Mouse (Mus musculus): ENCODE data around the gene Cib2. TPM values are rescaled to one million over a fixed set of nuclear protein-coding genes. Genes with fewer than 3 reads are reported as not detected.

The Cib2 gene
- total RNA-seq, 2 experiments from 2014 or later = 2.9 to 11.0 TPM

DNA sequence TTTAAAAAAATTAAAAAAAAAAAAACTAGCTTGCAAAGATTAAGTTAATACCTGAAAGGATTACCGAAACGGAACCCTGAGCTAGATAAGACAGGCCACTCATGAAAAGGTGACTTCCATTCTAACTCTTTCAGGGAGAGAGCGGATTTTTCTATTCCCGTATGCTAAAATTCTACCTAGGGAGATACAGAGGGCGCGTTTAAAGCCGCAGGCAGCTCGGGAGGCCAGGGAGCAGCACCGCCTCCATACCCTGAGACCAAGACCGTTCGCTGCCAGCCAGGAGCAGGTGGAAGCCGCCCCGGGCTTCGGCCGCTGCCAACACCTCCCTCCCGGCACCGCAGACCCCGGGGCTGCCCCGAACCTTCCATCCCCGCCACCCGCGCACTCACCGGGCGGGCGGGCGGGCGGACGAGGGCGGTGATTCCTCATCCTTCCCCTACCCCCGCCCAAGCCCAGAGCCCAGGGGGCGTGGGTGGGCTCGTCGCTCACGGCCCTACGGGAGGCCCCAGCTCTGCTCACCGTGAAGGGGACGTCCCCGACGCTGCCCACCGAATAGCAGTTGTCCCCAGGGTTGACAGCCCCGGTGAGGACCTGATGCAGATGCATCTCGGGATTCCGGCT, 59.1 kb downstream of the Cib2 start:
- peak in 1 of 2 experiments; percentile 57 for DNase-seq
- intact Hi-C loops (cut with DNase I) = loop anchor here (5.0 kb wide), 1 partner anchor 86 kb away; the partner anchor contains the start of gene Idh3a

- intact Hi-C loops (cut with DNase I) = loop anchor here (5.0 kb wide), 1 partner anchor 88 kb away; the partner anchor contains the start of gene Idh3a
- DNase-seq = no peak
Observed at GRCm38 (mm10) chr9:54499791-54500190, 60.2 kb downstream of the Cib2 start.

- intact Hi-C loops (cut with DNase I) = no loop called here
- DNase-seq = no peak
Observed at GRCm38 (mm10) chr9:54499291-54499690, 60.7 kb downstream of the Cib2 start.

Other genes with a start within 250 kb of the Cib2 start
- gene Dmxl2, start 58.6 kb downstream of the Cib2 start, total RNA-seq (2021) = 10 to 100 TPM; 19.1 to 22.1 TPM
- not detected for gene Sh2d7, start 21.2 kb downstream of the Cib2 start, total RNA-seq (2021)
- gene Idh3a, start 26.1 kb upstream of the Cib2 start, total RNA-seq (2021) = 100 to 1,000 TPM; 529 to 594 TPM
- gene Acsbg1, start 101.7 kb upstream of the Cib2 start, total RNA-seq (2021) = under 1 TPM in 1 of 2 experiments, not detected in 1; 0.62 TPM
- 10 to 100 TPM; 44.1 to 53.9 TPM for gene Dnaja4, start 138.7 kb upstream of the Cib2 start, total RNA-seq (2021)
- 10 to 100 TPM; 39.7 to 45.6 TPM for gene Wdr61, start 174.3 kb upstream of the Cib2 start, total RNA-seq (2021)
- not detected for gene Crabp1, start 204.5 kb upstream of the Cib2 start, total RNA-seq (2021)